Mouse (Mus musculus) liver, embryonic 11.5 days (tissue): ENCODE measurements at regions not wholly inside any gene's neighbourhood (a gene's known extent, or its start where the extent isn't known, plus 50 kb on each side); places are given as distances from the start of the nearest gene placed in this dataset.

ENCODE experiments used
- ATAC-seq: fragments of 200-750 bp; cut with Nextera tagmentation; replicated peaks from 2 replicates; pipeline ENCODE4 v1.8.0; 2017; ENCODE audit warnings: moderate number of reproducible peaks, mild to moderate bottlenecking, moderate TSS enrichment, moderate library complexity; ENCODE audit not compliant: low FRiP score
- DNase-seq: peaks from one replicate; pipeline ENCODE4 v3.0.0-alpha.2; 2017; ENCODE audit warnings: low spot score
- H3K27ac ChIP-seq: fragments of 300-500 bp; sonication (generic); 2 replicates; pipeline ENCODE4 v1.5.1; 2014; ENCODE audit warnings: mild to moderate bottlenecking, low read depth, low read length, control low read depth
- H3K27me3 ChIP-seq: fragments of 300-500 bp; sonication (generic); replicated peaks from 2 replicates; pipeline ENCODE4 v1.6.1; 2014; ENCODE audit warnings: low read length, mixed read lengths; ENCODE audit not compliant: control insufficient read depth, insufficient read depth
- H3K36me3 ChIP-seq: fragments of 300-500 bp; sonication (generic); 2 replicates; pipeline ENCODE4 v1.6.1; 2014; ENCODE audit warnings: mild to moderate bottlenecking, low read length, moderate library complexity, mixed read lengths; ENCODE audit not compliant: control insufficient read depth, insufficient read depth
- H3K4me1 ChIP-seq: fragments of 300-500 bp; sonication (generic); replicated peaks from 2 replicates; pipeline ENCODE4 v1.6.1; 2014; ENCODE audit warnings: low read length, mixed read lengths; ENCODE audit not compliant: control insufficient read depth, insufficient read depth
- H3K4me2 ChIP-seq: fragments of 300-500 bp; sonication (generic); 2 replicates; pipeline ENCODE4 v1.6.1; 2014; ENCODE audit warnings: mild to moderate bottlenecking, control low read depth, moderate library complexity
- H3K4me3 ChIP-seq: fragments of 300-500 bp; sonication (generic); 2 replicates; pipeline ENCODE4 v1.5.1; 2014; ENCODE audit warnings: low read depth, low read length, control low read depth
- H3K9ac ChIP-seq: fragments of 300-500 bp; sonication (generic); 2 replicates; pipeline ENCODE4 v1.6.1; 2014; ENCODE audit warnings: low read depth, low read length, control low read depth
- H3K9me3 ChIP-seq: fragments of 300-500 bp; sonication (generic); 2 replicates; pipeline ENCODE4 v1.6.1; 2016; ENCODE audit warnings: low read length, inconsistent platforms, mixed read lengths; ENCODE audit not compliant: control insufficient read depth
- WGBS: fragments of 180-500 bp; shearing (Covaris S2); extraction: QIAGEN DNeasy Blood & Tissue Kit; methylation state at CpG from one replicate; pipeline ENCODE4 v1.1.7; 2014; 5-methylcytosine and 5-hydroxymethylcytosine counted together

GRCm38 (mm10) chr2:30688402-30688801 lies 93.6 kb downstream of the Cstad start:
- 74% methylated on average over 4 of the region's 4 CpGs for WGBS
- ATAC-seq (no peak), DNase-seq (no peak)
- Histone ChIP-seq H3K4me1 (peaks cover 33% of the 10 kb centered on the region), H3K27ac (no peak overlapping the region), H3K9ac (no peak overlapping the region), H3K4me2 (no peak overlapping the region), H3K27me3 (peaks cover 13% of the 10 kb centered on the region), H3K4me3 (no peak overlapping the region), H3K9me3 (no peaks in the 10 kb centered on the region), H3K36me3 (no peaks in the 10 kb centered on the region)

GRCm38 (mm10) chr2:30687121-30687551 lies 92.3 kb downstream of the Cstad start:
- H3K9ac ChIP-seq = no peak overlapping the region; the same call in 1 of the 2 replicates
- no peak for ATAC-seq

GRCm38 (mm10) chr2:30686359-30686758 lies 91.5 kb downstream of the Cstad start:
- no peak overlapping the region for H3K4me3 ChIP-seq
- H3K4me2 ChIP-seq = no peak overlapping the region
- peak overlapping the region; percentile 15; the same call in 1 of the 2 replicates for H3K27ac ChIP-seq
- H3K9ac ChIP-seq = no peak overlapping the region
- no peaks in the 10 kb centered on the region for H3K27me3 ChIP-seq
- no peaks in the 10 kb centered on the region for H3K9me3 ChIP-seq
- no peak for DNase-seq
- no peaks in the 10 kb centered on the region for H3K36me3 ChIP-seq
- ATAC-seq = no peak
- peaks cover 21% of the 10 kb centered on the region for H3K4me1 ChIP-seq
- whole genome bisulfite sequencing = 73% methylated on average over 6 of the region's 6 CpGs

More at GRCm38 (mm10) chr2:30687121-30687551, 92.3 kb downstream of the Cstad start:
- 25% methylated on average over 23 of the region's 23 CpGs for WGBS
- DNase-seq = no peak
- Histone ChIP-seq H3K4me3 (no peak overlapping the region), H3K27ac (no peak overlapping the region), H3K9me3 (no peaks in the 10 kb centered on the region), H3K4me2 (no peak overlapping the region), H3K4me1 (peaks cover 27% of the 10 kb centered on the region), H3K36me3 (no peaks in the 10 kb centered on the region), H3K27me3 (peaks cover 2% of the 10 kb centered on the region; the same call in 1 of the 2 replicates)

- ATAC-seq = no peak
- 71% methylated on average over 10 of the region's 10 CpGs for WGBS
- no peak overlapping the region for H3K4me3 ChIP-seq
- peaks cover 17% of the 10 kb centered on the region for H3K4me1 ChIP-seq
- H3K36me3 ChIP-seq = no peaks in the 10 kb centered on the region
- no peaks in the 10 kb centered on the region for H3K27me3 ChIP-seq
- no peak for DNase-seq
- no peak overlapping the region for H3K9ac ChIP-seq
- H3K4me2 ChIP-seq = no peak overlapping the region
- H3K9me3 ChIP-seq = no peaks in the 10 kb centered on the region
- peak overlapping the region; percentile 43 for H3K27ac ChIP-seq
These were observed 90.5 kb downstream of the Cstad start for GRCm38 (mm10) chr2:30685137-30685860.

GRCm38 (mm10) chr2:30684461-30684860 lies 89.6 kb downstream of the Cstad start:
- no peak overlapping the region for H3K9ac ChIP-seq
- DNase-seq (no peak), ATAC-seq (no peak)
- H3K4me1 ChIP-seq = peaks cover 14% of the 10 kb centered on the region
- no peak overlapping the region for H3K4me3 ChIP-seq
- no peak overlapping the region for H3K4me2 ChIP-seq
- no peaks in the 10 kb centered on the region for H3K27me3 ChIP-seq
- 86% methylated on average over 6 of the region's 6 CpGs for WGBS
- peaks cover 5% of the 10 kb centered on the region for H3K9me3 ChIP-seq
- no peak overlapping the region for H3K27ac ChIP-seq
- no peaks in the 10 kb centered on the region for H3K36me3 ChIP-seq

- no peak overlapping the region for H3K4me3 ChIP-seq
- no peak overlapping the region for H3K9ac ChIP-seq
- peaks cover 21% of the 10 kb centered on the region for H3K4me1 ChIP-seq
- ATAC-seq = no peak; the same call in 1 of the 2 replicates
- peaks cover 5% of the 10 kb centered on the region for H3K9me3 ChIP-seq
- H3K4me2 ChIP-seq = no peak overlapping the region
- no peak for DNase-seq
- H3K27me3 ChIP-seq = peaks cover 5% of the 10 kb centered on the region
- WGBS = 66% methylated on average over 5 of the region's 5 CpGs
- no peaks in the 10 kb centered on the region for H3K36me3 ChIP-seq
- H3K27ac ChIP-seq = no peak overlapping the region
These were observed 87.4 kb downstream of the Cstad start for GRCm38 (mm10) chr2:30682146-30682825.

- 61% methylated on average over 2 of the region's 2 CpGs for WGBS
- DNase-seq (no peak), ATAC-seq (no peak)
- H3K27me3 ChIP-seq = peaks cover 12% of the 10 kb centered on the region
- H3K9ac ChIP-seq = no peak overlapping the region
- no peak overlapping the region for H3K4me3 ChIP-seq
- peaks cover 5% of the 10 kb centered on the region for H3K9me3 ChIP-seq
- H3K36me3 ChIP-seq = no peaks in the 10 kb centered on the region
- H3K4me2 ChIP-seq = no peak overlapping the region
- H3K27ac ChIP-seq = no peak overlapping the region
- H3K4me1 ChIP-seq = peaks cover 24% of the 10 kb centered on the region
These were observed 86.8 kb downstream of the Cstad start for GRCm38 (mm10) chr2:30681642-30682041.

- no peak for DNase-seq
- peak overlapping the region; percentile 4; the same call in 1 of the 2 replicates for H3K27ac ChIP-seq
- H3K9ac ChIP-seq = no peak overlapping the region
- H3K4me2 ChIP-seq = no peak overlapping the region
- H3K4me1 ChIP-seq = peaks cover 15% of the 10 kb centered on the region
- H3K27me3 ChIP-seq = peaks cover 13% of the 10 kb centered on the region
- H3K4me3 ChIP-seq = no peak overlapping the region
- no peak for ATAC-seq
- H3K36me3 ChIP-seq = no peaks in the 10 kb centered on the region
- peaks cover 5% of the 10 kb centered on the region for H3K9me3 ChIP-seq
These were observed 84.2 kb downstream of the Cstad start for GRCm38 (mm10) chr2:30679041-30679440.
